Mouse (Mus musculus) brain, embryonic 14.5 days (tissue): ENCODE measurements at regions not wholly inside any gene's neighbourhood (a gene's known extent, or its start where the extent isn't known, plus 50 kb on each side); places are given as distances from the start of the nearest gene placed in this dataset.

Experiments
- CTCF ChIP-seq: fragments of 200-500 bp; IDR thresholded peaks from 2 replicates; pipeline ENCODE4 v1.5.1; 2012; ENCODE audit warnings: inconsistent platforms, mild to moderate bottlenecking, moderate library complexity, borderline replicate concordance; ENCODE audit not compliant: insufficient read depth, insufficient read length; ENCODE audit errors: extremely low read depth
- POLR2A ChIP-seq: fragments of 200-500 bp; IDR thresholded peaks from 2 replicates; pipeline ENCODE4 v1.6.1; 2012; ENCODE audit warnings: mild to moderate bottlenecking, inconsistent platforms, borderline replicate concordance; ENCODE audit not compliant: poor library complexity, insufficient read depth, insufficient read length, severe bottlenecking; ENCODE audit errors: extremely low read depth

DNA sequence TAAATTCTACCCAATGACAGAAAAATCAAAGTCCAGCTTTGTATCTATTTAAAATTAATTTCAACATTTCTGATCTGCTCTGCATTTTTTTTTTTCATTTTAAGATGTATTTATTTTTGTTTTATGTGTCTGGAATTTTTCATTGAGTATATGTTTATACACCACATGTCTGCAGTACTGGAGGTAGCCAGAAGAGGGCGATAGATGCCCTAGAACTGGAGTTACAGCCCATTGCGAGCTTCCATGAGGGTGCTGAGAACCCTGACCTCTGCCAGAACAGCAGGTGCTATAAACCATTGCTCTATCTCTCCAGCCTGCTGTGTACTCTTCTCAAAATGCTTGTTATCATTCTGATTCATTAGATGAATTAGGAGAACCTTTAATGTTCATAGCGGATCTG lies 63.1 kb upstream of the Cpm start:
- TF ChIP-seq CTCF (peak; percentile 15; the same call in 1 of the 2 replicates), POLR2A (no peak)
